Mouse (Mus musculus) cortical plate, adult 2 months (tissue): ENCODE data around the gene Atp2a2. TPM values are rescaled to one million over a fixed set of nuclear protein-coding genes. Genes with fewer than 3 reads are reported as not detected.
"Not testable (repeated sequence)": the region's sequence is repeated elsewhere in the genome, so short reads cannot be mapped to it uniquely, and the experiment has no call there.

Source experiments
- H3K27ac ChIP-seq: fragments of 200-500 bp; 2 replicates; pipeline ENCODE4 v1.5.1; 2012; ENCODE audit warnings: low read length, control low read depth, inconsistent platforms; ENCODE audit not compliant: insufficient read depth
- H3K4me1 ChIP-seq: fragments of 200-500 bp; 2 replicates; pipeline ENCODE4 v1.6.1; 2011; ENCODE audit warnings: low read length; ENCODE audit not compliant: control insufficient read depth, insufficient read depth
- H3K4me3 ChIP-seq: fragments of 200-500 bp; 2 replicates; pipeline ENCODE4 v1.5.1; 2011; ENCODE audit warnings: mild to moderate bottlenecking, low read length, control low read depth; ENCODE audit not compliant: insufficient read depth
- CTCF ChIP-seq: fragments of 200-500 bp; IDR thresholded peaks from 2 replicates; pipeline ENCODE4 v1.5.1; 2011; ENCODE audit warnings: mild to moderate bottlenecking, control low read depth, low read length; ENCODE audit not compliant: insufficient read depth; ENCODE audit errors: extremely low read depth
- POLR2A ChIP-seq: fragments of 200-500 bp; IDR thresholded peaks from 2 replicates; pipeline ENCODE4 v1.6.1; 2011; ENCODE audit warnings: mild to moderate bottlenecking, low read length, control low read depth; ENCODE audit not compliant: insufficient read depth; ENCODE audit errors: extremely low read depth
- polyA plus RNA-seq: library from polyadenylated mRNA; depleted of rRNA; stranded (reverse); fragments of >200 nt; gene quantifications from 2 replicates; pipeline ENCODE4 v1.2.3, GENCODE M21; 2012

Atp2a2 gene
- polyA plus RNA-seq, 1 experiment: 354 TPM

DNA sequence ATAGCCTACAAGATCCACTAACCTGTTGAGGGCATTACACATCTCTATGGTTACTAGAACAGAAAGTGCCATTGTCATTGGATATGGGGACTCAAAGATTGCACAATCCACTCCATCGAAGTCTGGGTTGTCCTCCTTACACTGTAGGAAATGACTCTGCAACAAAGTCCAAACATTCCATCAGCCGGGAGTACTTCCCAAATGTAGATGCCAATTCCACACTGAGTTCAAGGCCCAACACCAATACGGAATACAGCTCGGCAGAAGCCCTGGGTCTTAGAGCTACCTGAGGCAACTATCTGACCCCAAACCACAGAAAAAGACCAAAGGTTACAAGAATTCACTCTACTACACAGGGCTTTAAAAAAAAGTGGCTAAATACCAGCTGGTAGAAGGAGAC, 44.0 kb downstream of the Atp2a2 start:
- Histone ChIP-seq H3K4me1 (no peaks in the 10 kb centered on the region; the same call in 1 of the 2 replicates), H3K4me3 (no peak overlapping the region), H3K27ac (no peak overlapping the region)
- TF ChIP-seq POLR2A (no peak), CTCF (no peak)

GRCm38 (mm10) chr5:122457054-122457453, 45.0 kb downstream of the Atp2a2 start:
- H3K27ac ChIP-seq, H3K4me3 ChIP-seq, H3K4me1 ChIP-seq: not testable (repeated sequence)

- TF ChIP-seq POLR2A: no peak
- TF ChIP-seq CTCF: no peak
- peaks cover 3% of the 10 kb centered on the region for H3K4me1 ChIP-seq
- no peak overlapping the region for H3K27ac ChIP-seq
- H3K4me3 ChIP-seq: no peak overlapping the region
These were observed 46.4 kb downstream of the Atp2a2 start for GRCm38 (mm10) chr5:122455584-122455983.

- H3K4me1 ChIP-seq: peaks cover 3% of the 10 kb centered on the region
- H3K27ac ChIP-seq: no peak overlapping the region
- TF ChIP-seq POLR2A (no peak), CTCF (no peak)
- H3K4me3 ChIP-seq: no peak overlapping the region
These were observed 47.1 kb downstream of the Atp2a2 start for GRCm38 (mm10) chr5:122454883-122455282.

DNA sequence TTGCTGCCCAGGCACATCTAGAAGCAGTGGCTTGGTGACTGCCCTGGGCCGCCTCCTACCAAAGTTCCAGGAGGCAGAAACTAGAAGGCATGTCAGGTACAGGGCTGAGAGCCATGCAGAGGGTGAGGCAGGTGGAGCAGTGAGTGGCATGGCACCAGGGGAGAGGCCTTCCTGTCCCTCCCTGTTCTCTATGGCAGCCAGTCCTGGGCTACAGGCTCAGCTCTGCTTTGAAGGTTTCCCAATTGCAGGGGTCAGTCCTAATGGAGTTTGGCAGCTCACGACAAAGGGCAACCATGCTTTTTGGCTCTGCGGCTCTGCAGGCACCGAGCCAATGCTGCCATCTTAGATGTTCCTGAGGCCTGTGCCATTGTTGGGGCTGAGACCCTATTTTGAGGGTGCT, 47.6 kb downstream of the Atp2a2 start:
- Histone ChIP-seq H3K4me3 (no peak overlapping the region), H3K4me1 (peaks cover 3% of the 10 kb centered on the region), H3K27ac (no peak overlapping the region)
- TF ChIP-seq CTCF (no peak), POLR2A (no peak)

- TF ChIP-seq CTCF: no peak
- no peak for TF ChIP-seq POLR2A
- Histone ChIP-seq H3K27ac (no peak overlapping the region), H3K4me1 (peaks cover 3% of the 10 kb centered on the region), H3K4me3 (no peak overlapping the region)
These were observed 48.8 kb downstream of the Atp2a2 start for GRCm38 (mm10) chr5:122453188-122453587.

GRCm38 (mm10) chr5:122452194-122452593, 49.8 kb downstream of the Atp2a2 start:
- TF ChIP-seq CTCF (no peak), POLR2A (0 out of 2 replicates have a peak, but pooled peaks have one; percentile 30)
- Histone ChIP-seq H3K4me3 (no peak overlapping the region), H3K4me1 (peaks cover 3% of the 10 kb centered on the region), H3K27ac (peak overlapping the region; percentile 26; the same call in 1 of the 2 replicates)

DNA sequence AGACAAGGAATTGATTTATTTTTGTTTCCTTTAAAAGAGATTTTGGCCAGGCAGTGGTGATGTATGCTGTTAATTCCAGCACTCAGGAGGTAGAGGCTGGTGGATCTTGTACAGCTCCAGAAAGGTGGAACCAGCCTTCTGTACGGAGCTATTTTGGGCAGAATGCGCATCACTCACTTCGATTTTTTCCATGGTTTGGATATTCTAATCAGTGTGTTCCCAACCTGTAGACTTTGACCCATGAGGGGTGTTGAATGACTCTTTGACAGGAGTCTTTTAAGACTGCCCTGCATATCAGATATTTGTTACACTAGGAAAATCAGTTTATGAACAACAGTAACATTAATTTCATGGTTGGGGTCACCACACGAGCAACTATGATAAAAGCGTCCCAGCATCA, 50.7 kb downstream of the Atp2a2 start:
- Histone ChIP-seq H3K4me3 (no peak overlapping the region), H3K4me1 (peaks cover 3% of the 10 kb centered on the region), H3K27ac (no peak overlapping the region)
- TF ChIP-seq CTCF (no peak), POLR2A (no peak)

DNA sequence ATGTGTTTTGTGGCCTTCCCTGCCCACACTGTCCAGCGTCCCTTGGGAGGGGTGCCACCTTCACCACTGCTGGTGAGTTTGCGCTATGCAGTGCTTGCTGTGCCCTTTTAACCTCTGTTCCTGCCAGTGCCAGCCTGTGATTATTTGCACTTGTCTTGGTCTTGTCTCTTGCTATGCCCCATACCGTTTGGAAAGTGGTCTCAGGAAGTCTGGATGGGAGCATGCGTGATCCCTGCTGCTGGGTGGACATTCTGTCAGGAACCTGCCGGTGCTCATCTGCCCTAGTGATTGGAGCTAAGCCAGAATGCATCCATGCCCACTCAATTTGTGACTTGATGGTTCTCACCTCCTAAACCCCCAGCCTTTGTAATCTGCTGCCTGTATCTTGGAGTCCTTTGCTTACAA, 51.1 kb downstream of the Atp2a2 start:
- peaks cover 3% of the 10 kb centered on the region for H3K4me1 ChIP-seq
- TF ChIP-seq CTCF (no peak), POLR2A (0 out of 2 replicates have a peak, but pooled peaks have one; percentile 19)
- H3K4me3 ChIP-seq: no peak overlapping the region
- no peak overlapping the region for H3K27ac ChIP-seq

DNA sequence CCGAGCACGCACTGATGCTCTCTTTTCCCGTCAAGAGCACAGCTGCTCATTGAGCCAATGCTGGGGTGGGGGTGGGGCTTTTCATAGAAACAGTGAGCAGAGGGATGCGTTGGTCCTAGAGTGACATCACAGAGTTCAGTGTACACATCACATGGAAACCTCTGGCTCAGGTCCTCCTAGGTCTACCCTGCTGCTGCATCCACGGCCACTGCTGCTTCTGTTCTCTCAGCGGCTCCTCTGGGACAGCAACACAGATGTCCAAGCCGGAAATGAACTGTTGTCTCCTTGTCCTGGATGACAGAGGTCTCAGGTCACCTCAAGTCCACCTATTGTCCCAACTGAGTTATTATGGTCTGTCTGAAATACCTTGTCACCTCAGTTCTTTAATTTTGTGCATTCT, 52.1 kb downstream of the Atp2a2 start:
- no peak for TF ChIP-seq CTCF
- no peak for TF ChIP-seq POLR2A
- no peak overlapping the region for H3K4me3 ChIP-seq
- H3K4me1 ChIP-seq: peaks cover 3% of the 10 kb centered on the region
- H3K27ac ChIP-seq: no peak overlapping the region

DNA sequence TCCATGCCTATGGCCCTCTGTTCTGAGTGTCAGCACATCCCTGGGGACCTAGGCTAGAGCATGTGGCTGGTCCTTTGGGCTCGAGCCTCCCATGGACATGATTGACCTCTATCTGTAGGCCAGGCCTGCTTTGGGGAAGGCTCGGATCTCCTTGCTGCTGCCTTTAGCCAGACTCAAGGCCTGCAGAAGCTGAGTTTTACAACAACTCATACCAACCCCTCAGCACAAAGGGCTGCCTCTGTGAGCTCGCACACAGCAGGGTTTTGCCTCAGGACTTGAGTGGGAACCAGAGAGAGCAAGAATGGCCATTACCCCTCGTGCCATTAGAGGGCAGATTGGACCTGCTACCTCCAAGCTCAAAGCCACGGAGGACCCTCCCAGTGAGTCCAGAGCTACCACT, 53.2 kb downstream of the Atp2a2 start:
- Histone ChIP-seq H3K4me3 (no peak overlapping the region), H3K4me1 (peaks cover 3% of the 10 kb centered on the region), H3K27ac (no peak overlapping the region)
- no peak for TF ChIP-seq POLR2A
- TF ChIP-seq CTCF: no peak
